Mouse (Mus musculus) liver, embryonic 11.5 days (tissue): ENCODE measurements around the gene Rbm38. TPM values are rescaled to one million over a fixed set of nuclear protein-coding genes. Genes with fewer than 3 reads are reported as not detected.

ENCODE experiments used
- ATAC-seq: fragments of 200-750 bp; cut with Nextera tagmentation; replicated peaks from 2 replicates; pipeline ENCODE4 v1.8.0; 2017; ENCODE audit warnings: moderate number of reproducible peaks, mild to moderate bottlenecking, moderate TSS enrichment, moderate library complexity; ENCODE audit not compliant: low FRiP score
- DNase-seq: peaks from one replicate; pipeline ENCODE4 v3.0.0-alpha.2; 2017; ENCODE audit warnings: low spot score
- H3K27ac ChIP-seq: fragments of 300-500 bp; sonication (generic); 2 replicates; pipeline ENCODE4 v1.5.1; 2014; ENCODE audit warnings: mild to moderate bottlenecking, low read depth, low read length, control low read depth
- H3K27me3 ChIP-seq: fragments of 300-500 bp; sonication (generic); replicated peaks from 2 replicates; pipeline ENCODE4 v1.6.1; 2014; ENCODE audit warnings: low read length, mixed read lengths; ENCODE audit not compliant: control insufficient read depth, insufficient read depth
- H3K36me3 ChIP-seq: fragments of 300-500 bp; sonication (generic); 2 replicates; pipeline ENCODE4 v1.6.1; 2014; ENCODE audit warnings: mild to moderate bottlenecking, low read length, moderate library complexity, mixed read lengths; ENCODE audit not compliant: control insufficient read depth, insufficient read depth
- H3K4me1 ChIP-seq: fragments of 300-500 bp; sonication (generic); replicated peaks from 2 replicates; pipeline ENCODE4 v1.6.1; 2014; ENCODE audit warnings: low read length, mixed read lengths; ENCODE audit not compliant: control insufficient read depth, insufficient read depth
- H3K4me2 ChIP-seq: fragments of 300-500 bp; sonication (generic); 2 replicates; pipeline ENCODE4 v1.6.1; 2014; ENCODE audit warnings: mild to moderate bottlenecking, control low read depth, moderate library complexity
- H3K4me3 ChIP-seq: fragments of 300-500 bp; sonication (generic); 2 replicates; pipeline ENCODE4 v1.5.1; 2014; ENCODE audit warnings: low read depth, low read length, control low read depth
- H3K9ac ChIP-seq: fragments of 300-500 bp; sonication (generic); 2 replicates; pipeline ENCODE4 v1.6.1; 2014; ENCODE audit warnings: low read depth, low read length, control low read depth
- H3K9me3 ChIP-seq: fragments of 300-500 bp; sonication (generic); 2 replicates; pipeline ENCODE4 v1.6.1; 2016; ENCODE audit warnings: low read length, inconsistent platforms, mixed read lengths; ENCODE audit not compliant: control insufficient read depth
- WGBS: fragments of 180-500 bp; shearing (Covaris S2); extraction: QIAGEN DNeasy Blood & Tissue Kit; methylation state at CpG from one replicate; pipeline ENCODE4 v1.1.7; 2014; 5-methylcytosine and 5-hydroxymethylcytosine counted together
- polyA plus RNA-seq: library from polyadenylated mRNA; unstranded; fragments of >200 nt; fragmentation: Nextera tagmentation; extraction: Ambion mirVana; gene quantifications from 2 replicates; pipeline ENCODE4 v1.2.1, GENCODE M21; 2014

Gene Rbm38
- polyA plus RNA-seq, 1 experiment from 2014 or later = 209 TPM

DNA sequence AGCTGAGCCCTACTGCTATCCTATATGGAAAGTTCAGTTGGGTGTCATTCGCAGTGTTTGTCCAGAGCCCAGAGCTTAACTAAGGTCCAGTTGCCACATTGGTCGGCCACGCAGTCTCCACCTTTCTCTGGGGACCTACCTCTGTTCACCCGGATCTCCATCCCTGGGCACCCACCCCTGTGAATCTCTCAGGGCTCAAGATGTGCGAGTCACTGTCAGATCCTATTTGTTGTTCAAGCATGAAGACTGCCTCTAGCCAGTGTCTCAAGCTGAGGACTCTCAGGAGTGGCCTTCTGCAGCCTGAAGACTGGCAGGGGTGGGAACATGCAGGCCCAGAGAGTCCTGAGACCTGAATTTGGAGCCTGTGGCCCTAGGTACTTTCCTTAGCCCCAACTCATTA lies 15.8 kb downstream of the Rbm38 start:
- no peak for DNase-seq
- Histone ChIP-seq H3K9me3 (no peaks in the 10 kb centered on the region), H3K9ac (peak overlapping the region; percentile 58), H3K27ac (peak overlapping the region; percentile 99), H3K4me2 (peak overlapping the region; percentile 57), H3K4me3 (no peak overlapping the region), H3K27me3 (no peaks in the 10 kb centered on the region), H3K36me3 (peaks cover 36% of the 10 kb centered on the region), H3K4me1 (peaks cover 85% of the 10 kb centered on the region)
- WGBS = 73% methylated on average over 5 of the region's 5 CpGs
- ATAC-seq = no peak

DNA sequence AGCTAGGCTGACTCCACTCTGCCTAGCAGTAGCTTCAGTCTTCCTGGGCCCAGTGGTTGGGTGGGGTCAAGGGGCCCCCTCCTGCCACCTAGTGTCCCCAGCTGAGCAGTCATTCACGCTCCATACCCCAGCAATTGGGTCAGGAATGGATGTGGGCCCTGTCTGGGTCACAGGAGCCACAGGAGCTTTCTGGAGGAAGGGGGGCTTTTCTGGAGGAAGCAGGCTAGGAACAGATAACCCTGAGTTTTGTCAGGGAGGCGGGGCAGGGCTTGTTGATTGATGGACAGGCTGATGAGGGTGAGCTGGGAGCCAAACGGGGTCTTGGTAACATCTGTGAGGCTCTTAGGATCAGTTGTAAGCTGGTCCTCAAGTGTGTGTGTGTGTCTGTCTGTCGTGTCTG lies 16.3 kb downstream of the Rbm38 start:
- Histone ChIP-seq H3K9ac (peak overlapping the region; percentile 58), H3K9me3 (no peaks in the 10 kb centered on the region), H3K27me3 (no peaks in the 10 kb centered on the region), H3K4me2 (peak overlapping the region; percentile 57), H3K36me3 (peaks cover 32% of the 10 kb centered on the region), H3K4me1 (peaks cover 80% of the 10 kb centered on the region), H3K27ac (peak overlapping the region; percentile 99), H3K4me3 (no peak overlapping the region)
- ATAC-seq = peak; percentile 13
- WGBS = 31% methylated on average over 4 of the region's 4 CpGs
- no peak for DNase-seq

DNA sequence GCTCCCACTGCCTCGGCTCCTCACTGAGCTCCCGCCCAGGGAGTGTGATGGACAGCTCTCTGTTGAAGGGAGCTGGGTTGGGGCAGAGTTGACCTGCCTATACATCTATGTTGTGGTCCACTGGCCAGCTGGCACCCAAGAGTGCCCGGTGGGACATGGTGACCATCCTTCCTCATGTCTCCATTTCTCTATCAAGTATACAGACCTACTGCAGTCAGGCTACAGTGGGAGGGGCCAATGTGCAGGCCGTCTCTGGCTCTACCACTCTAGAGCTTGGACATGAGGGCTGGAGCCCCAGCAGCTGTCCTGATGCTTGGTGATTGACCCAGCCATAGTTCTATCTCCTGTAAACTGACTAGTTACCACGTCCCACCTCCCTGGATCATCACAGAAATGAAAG lies 17.0 kb downstream of the Rbm38 start:
- Histone ChIP-seq H3K9me3 (no peaks in the 10 kb centered on the region), H3K27ac (peak overlapping the region; percentile 99), H3K4me1 (peaks cover 78% of the 10 kb centered on the region), H3K4me2 (peak overlapping the region; percentile 57), H3K36me3 (peaks cover 25% of the 10 kb centered on the region), H3K4me3 (no peak overlapping the region), H3K27me3 (no peaks in the 10 kb centered on the region), H3K9ac (peak overlapping the region; percentile 60)
- ATAC-seq = no peak
- 56% methylated on average over 5 of the region's 5 CpGs for WGBS
- DNase-seq = no peak

DNA sequence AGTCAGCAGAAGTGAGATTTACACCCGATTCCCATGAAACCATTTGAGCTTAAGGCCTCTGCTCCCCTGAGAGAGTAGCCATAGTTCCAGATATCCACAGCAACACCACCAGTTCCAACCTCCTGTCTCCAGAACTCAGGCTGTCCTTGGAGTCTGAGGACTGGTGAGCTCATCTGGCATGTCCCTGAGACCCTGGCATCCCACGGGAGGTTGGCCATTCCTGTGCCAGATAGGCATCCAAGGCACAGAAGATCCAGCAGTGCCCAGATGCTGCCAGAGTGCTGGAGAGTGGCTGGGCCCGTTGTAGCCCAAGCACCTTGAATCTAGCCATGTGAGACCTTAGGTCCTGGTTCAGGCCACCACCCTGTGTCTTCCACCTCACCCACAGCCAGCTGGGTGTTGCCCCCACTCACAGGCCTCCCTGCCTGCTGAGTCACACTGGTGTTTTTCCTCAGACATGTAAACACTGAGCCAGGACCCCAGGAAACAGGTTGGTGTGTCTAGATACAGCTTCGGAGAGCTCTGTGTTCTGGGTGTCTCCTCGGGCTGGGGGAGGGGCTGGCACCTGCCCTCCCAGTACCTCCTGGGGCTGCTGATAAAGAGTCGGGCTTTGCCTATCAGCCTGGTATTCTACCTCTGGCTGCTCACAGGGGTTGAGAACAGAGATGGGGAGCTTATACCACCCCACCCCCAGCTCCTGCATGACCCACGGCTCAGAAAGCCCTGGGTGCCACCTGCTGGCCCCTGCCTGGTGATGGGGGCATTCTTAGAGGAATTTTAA lies 17.7 kb downstream of the Rbm38 start:
- Histone ChIP-seq H3K9ac (peak overlapping the region; percentile 60), H3K27me3 (no peaks in the 10 kb centered on the region), H3K9me3 (no peaks in the 10 kb centered on the region), H3K36me3 (peaks cover 19% of the 10 kb centered on the region), H3K4me2 (peak overlapping the region; percentile 57), H3K4me3 (peak overlapping the region; percentile 27), H3K27ac (peak overlapping the region; percentile 99), H3K4me1 (peaks cover 84% of the 10 kb centered on the region)
- ATAC-seq (peak; percentile 85), DNase-seq (peak; percentile 77)
- 37% methylated on average over 7 of the region's 7 CpGs for WGBS

DNA sequence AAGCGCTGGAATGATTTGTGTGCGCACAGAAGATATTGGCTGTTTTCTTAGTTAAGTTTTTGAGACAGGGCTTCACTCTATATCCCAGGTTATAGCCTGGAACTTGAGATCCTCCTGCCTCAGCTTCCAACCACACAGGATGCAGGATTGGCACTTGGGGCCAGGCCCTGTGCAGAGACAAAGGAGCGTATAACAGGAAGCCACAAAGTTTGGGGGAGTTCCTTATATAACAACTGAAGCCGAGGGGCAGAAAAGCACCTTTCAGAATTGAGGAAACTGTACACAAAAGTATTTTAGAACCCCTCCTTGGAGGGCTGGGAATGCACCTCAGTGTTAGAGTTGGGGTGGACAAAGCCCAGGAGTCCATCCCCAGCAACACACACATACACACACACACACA lies 18.7 kb downstream of the Rbm38 start:
- no peak for DNase-seq
- Histone ChIP-seq H3K27me3 (no peaks in the 10 kb centered on the region), H3K4me3 (no peak overlapping the region), H3K27ac (peak overlapping the region; percentile 99), H3K36me3 (peaks cover 9% of the 10 kb centered on the region), H3K4me1 (peaks cover 78% of the 10 kb centered on the region), H3K9me3 (no peaks in the 10 kb centered on the region), H3K9ac (peak overlapping the region; percentile 20; the same call in 1 of the 2 replicates), H3K4me2 (no peak overlapping the region)
- ATAC-seq = no peak
- 81% methylated on average over 4 of the region's 4 CpGs for WGBS

DNA sequence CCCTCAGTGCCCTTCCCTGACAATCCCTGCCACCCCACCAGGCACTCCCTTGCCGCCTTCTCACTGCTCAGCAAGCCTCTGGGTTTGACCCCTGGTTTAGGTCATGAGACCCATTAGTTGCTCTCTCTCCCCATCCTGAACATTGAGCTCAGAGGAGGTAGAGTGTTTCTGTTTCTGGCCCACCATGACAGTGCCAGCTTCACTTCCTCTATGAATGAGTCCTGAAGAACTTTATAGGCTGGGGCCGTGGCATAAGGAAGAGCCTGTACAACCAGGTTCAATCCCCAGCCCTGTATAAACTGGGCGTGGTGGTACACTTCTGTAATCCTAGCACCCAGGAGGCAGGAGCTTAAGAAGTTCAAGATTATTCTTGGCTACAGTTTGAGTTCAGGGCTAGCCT lies 20.5 kb downstream of the Rbm38 start:
- no peak for ATAC-seq
- 0 out of 2 replicates have a peak overlapping the region, but pooled peaks have one; percentile 1 for H3K27ac ChIP-seq
- peaks cover 63% of the 10 kb centered on the region for H3K4me1 ChIP-seq
- no peak for DNase-seq
- H3K9me3 ChIP-seq = no peaks in the 10 kb centered on the region
- 79% methylated on average over 3 of the region's 3 CpGs for WGBS
- no peaks in the 10 kb centered on the region for H3K36me3 ChIP-seq
- no peak overlapping the region for H3K4me3 ChIP-seq
- no peaks in the 10 kb centered on the region for H3K27me3 ChIP-seq
- H3K4me2 ChIP-seq = no peak overlapping the region
- H3K9ac ChIP-seq = no peak overlapping the region

DNA sequence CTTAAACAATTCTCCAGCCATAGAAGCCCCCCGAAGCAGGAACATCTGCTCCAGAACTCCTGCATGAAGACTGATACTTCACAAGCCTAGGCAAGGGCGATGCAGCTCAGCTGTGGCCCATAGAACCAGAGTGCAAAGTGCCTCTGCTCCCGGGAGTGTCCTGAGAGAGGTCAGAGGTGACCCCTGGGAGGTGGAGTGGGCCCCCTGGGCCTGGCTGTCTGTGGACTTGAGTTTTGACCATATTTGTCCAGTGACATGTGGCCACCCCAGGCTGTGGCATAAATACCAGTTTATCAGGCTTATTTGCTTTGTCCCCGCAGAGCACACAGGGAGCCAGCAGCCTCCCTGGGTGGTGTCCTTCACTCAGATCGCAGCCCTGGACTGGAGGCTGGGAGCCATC lies 20.9 kb downstream of the Rbm38 start:
- H3K9ac ChIP-seq = no peak overlapping the region
- WGBS = 70% methylated on average over 5 of the region's 5 CpGs
- no peaks in the 10 kb centered on the region for H3K9me3 ChIP-seq
- no peak overlapping the region for H3K4me3 ChIP-seq
- DNase-seq (no peak), ATAC-seq (no peak)
- peaks cover 63% of the 10 kb centered on the region for H3K4me1 ChIP-seq
- H3K27me3 ChIP-seq = no peaks in the 10 kb centered on the region
- H3K4me2 ChIP-seq = no peak overlapping the region
- H3K27ac ChIP-seq = 0 out of 2 replicates have a peak overlapping the region, but pooled peaks have one; percentile 1
- no peaks in the 10 kb centered on the region for H3K36me3 ChIP-seq

DNA sequence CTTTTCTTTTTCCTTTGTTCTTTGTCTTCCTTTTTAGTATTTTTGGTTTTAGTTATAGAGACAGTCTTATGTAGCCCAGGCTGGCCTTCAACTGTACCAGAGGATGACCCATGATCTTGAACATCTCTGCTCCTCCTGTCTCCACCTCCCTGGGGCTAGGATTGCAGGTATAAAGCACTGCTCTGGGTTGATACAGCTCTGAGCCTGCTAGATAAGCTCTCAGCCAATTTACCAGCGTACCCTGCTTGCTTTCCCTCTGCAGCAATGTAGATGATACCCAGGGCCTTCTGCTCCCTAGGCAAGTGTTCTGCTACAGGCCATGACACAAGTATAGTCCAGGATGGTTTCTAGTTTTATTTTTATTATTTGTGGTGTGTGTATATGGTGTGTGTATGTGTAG lies 21.6 kb downstream of the Rbm38 start:
- WGBS = 50% methylated on average over 1 of the region's 1 CpGs
- Histone ChIP-seq H3K27ac (no peak overlapping the region), H3K4me1 (peaks cover 63% of the 10 kb centered on the region), H3K9me3 (no peaks in the 10 kb centered on the region), H3K27me3 (no peaks in the 10 kb centered on the region), H3K9ac (no peak overlapping the region), H3K4me3 (no peak overlapping the region), H3K36me3 (no peaks in the 10 kb centered on the region), H3K4me2 (no peak overlapping the region)
- no peak for ATAC-seq
- DNase-seq = no peak
